ENCODE assay signal across 12 mouse cellular contexts in the genomic region with DNA sequence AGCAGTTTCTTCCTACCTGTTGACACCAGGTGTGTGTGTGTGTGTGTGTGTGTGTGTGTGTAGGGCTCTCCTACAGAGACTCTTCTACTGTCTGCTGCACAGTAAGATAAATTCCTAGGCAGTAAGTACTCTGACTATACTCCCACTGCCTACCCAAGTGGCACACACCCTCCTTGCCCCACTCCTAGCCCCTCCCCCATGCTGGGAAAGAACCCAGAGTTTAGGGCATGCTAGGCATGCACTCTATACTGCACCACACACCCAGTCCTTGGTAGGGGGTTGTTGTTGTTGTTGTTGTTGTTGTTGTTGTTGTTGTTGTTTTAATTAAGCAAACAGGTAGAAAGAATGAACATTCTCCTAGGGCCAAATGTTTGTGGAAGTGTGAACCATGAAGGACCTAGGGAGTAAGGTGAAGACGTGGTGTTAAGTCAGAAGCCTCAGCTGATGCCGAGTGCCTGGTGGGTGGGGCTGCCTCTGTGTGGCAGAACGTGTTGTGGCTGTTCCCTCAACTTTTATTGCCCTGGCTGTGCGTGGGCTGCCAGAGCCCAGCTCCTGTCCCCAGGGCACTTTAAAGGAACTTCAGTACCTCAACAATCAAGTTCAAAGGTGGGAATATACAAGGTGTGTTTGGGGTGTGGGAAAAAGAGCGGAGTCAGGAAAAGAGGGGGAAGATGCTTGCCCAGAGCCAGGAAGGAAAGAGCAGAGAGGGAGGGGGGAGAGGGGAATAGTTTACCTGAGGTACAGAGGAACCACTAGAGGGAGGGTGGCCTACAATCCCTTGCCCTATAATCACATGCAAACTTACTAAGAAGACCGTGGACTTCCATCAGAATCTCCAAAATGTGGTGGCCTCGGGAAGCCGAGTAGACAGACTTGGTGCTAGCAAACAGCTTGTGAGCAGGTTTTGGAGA.
DNase-seq lines count a peak whose midpoint lies in the region; ATAC-seq and TF ChIP-seq lines count a peak whose summit lies in the region.
"Had no signal": no experiment of that assay in that cellular context is flagged by ENCODE, and none has a peak within 500 bp of the region (broad histone marks: within the 10 kb centered on the region; RNA-seq: fewer than 3 reads in every experiment).

No protein-coding gene starts in this region.

- no peak for DNase-seq in limb, embryonic 11.5 days (ENCODE audit: low spot score)
- DNase-seq in limb, embryonic 10.5 days (ENCODE audit: low spot score): no peak
- peak; percentile 64 for DNase-seq in intestine, embryonic 14.5 days (ENCODE audit: low spot score)
- no peak for DNase-seq in Muller cell, postnatal 12 days (ENCODE audit: inconsistent ontology term)
- DNase-seq in hindbrain, embryonic 10.5 days (ENCODE audit: low spot score): no peak
- DNase-seq in cerebellum, postnatal 36 days: no peak
- DNase-seq: cerebellum, postnatal 14 days; forebrain, postnatal 0 days; thymus, postnatal 4 days had no signal

- no peaks in the 10 kb centered on the region for H3K79me2 ChIP-seq in myocyte (ENCODE audit: control insufficient read depth, insufficient read depth)

- WGBS in limb, embryonic 11.5 days: 38% methylated on average over 8 of the region's 8 CpGs
- 42% methylated on average over 8 of the region's 8 CpGs for WGBS in limb, embryonic 10.5 days
- 38% methylated on average over 8 of the region's 8 CpGs for WGBS in intestine, embryonic 14.5 days
- 32% methylated on average over 8 of the region's 8 CpGs for WGBS in limb, embryonic 12.5 days
- 67% methylated on average over 8 of the region's 8 CpGs for WGBS in hindbrain, embryonic 10.5 days

- no peaks in the 10 kb centered on the region for H3K27me3 ChIP-seq in limb, embryonic 11.5 days (ENCODE audit: control insufficient read depth, insufficient read depth, low read length)
- no peaks in the 10 kb centered on the region for H3K27me3 ChIP-seq in limb, embryonic 10.5 days (ENCODE audit: low read depth, poor library complexity, severe bottlenecking)
- no peaks in the 10 kb centered on the region for H3K27me3 ChIP-seq in intestine, embryonic 14.5 days (replicated peaks; ENCODE audit: control insufficient read depth, insufficient read depth, low read length)
- no peaks in the 10 kb centered on the region; the same call in 1 of the 2 replicates for H3K27me3 ChIP-seq in limb, embryonic 12.5 days
- H3K27me3 ChIP-seq in myocyte (ENCODE audit: control insufficient read depth, insufficient read depth, insufficient read length): no peaks in the 10 kb centered on the region
- 0 out of 2 replicates have a peak, but pooled peaks cover 2% of the 10 kb centered on the region for H3K27me3 ChIP-seq in hindbrain, embryonic 10.5 days (ENCODE audit: insufficient read depth, poor library complexity, severe bottlenecking)
- H3K27me3 ChIP-seq: hindbrain, embryonic 15.5 days had no signal

- no peak for TF ChIP-seq POLR2A in myocyte (IDR thresholded peaks at IDR 0.05; ENCODE audit: insufficient read length, low read depth)

- no peak overlapping the region for H3ac ChIP-seq in myocyte (ENCODE audit: control insufficient read depth, insufficient read length)

- H3K27ac ChIP-seq in limb, embryonic 11.5 days (replicated peaks; ENCODE audit: low read depth, low read length): no peak overlapping the region; the same call in 1 of the 2 replicates
- no peak overlapping the region for H3K27ac ChIP-seq in limb, embryonic 10.5 days
- H3K27ac ChIP-seq in intestine, embryonic 14.5 days (ENCODE audit: low read depth): no peak overlapping the region
- H3K27ac ChIP-seq in limb, embryonic 12.5 days: no peak overlapping the region
- H3K27ac ChIP-seq in hindbrain, embryonic 10.5 days: no peak overlapping the region
- H3K27ac ChIP-seq: hindbrain, embryonic 15.5 days had no signal

- no peak overlapping the region for H3K4me2 ChIP-seq in limb, embryonic 11.5 days (ENCODE audit: low read depth, severe bottlenecking)
- H3K4me2 ChIP-seq in intestine, embryonic 14.5 days (ENCODE audit: low read length): no peak overlapping the region
- H3K4me2 ChIP-seq in limb, embryonic 12.5 days: no peak overlapping the region
- peak overlapping the region; percentile 91 for H3K4me2 ChIP-seq in myocyte (ENCODE audit: low read depth)
- H3K4me2 ChIP-seq: hindbrain, embryonic 15.5 days had no signal

- H3K9ac ChIP-seq in limb, embryonic 11.5 days (ENCODE audit: low read length): no peak overlapping the region
- no peak overlapping the region for H3K9ac ChIP-seq in intestine, embryonic 14.5 days (ENCODE audit: low read length)
- no peak overlapping the region for H3K9ac ChIP-seq in limb, embryonic 12.5 days (replicated peaks)
- H3K9ac ChIP-seq: forebrain, postnatal 0 days; hindbrain, embryonic 15.5 days had no signal

- no peaks in the 10 kb centered on the region for H3K9me3 ChIP-seq in limb, embryonic 11.5 days (ENCODE audit: control insufficient read depth, low read length)
- no peaks in the 10 kb centered on the region for H3K9me3 ChIP-seq in limb, embryonic 10.5 days (replicated peaks)
- H3K9me3 ChIP-seq in intestine, embryonic 14.5 days (ENCODE audit: control insufficient read depth, low read length): no peaks in the 10 kb centered on the region
- no peaks in the 10 kb centered on the region for H3K9me3 ChIP-seq in limb, embryonic 12.5 days
- no peaks in the 10 kb centered on the region for H3K9me3 ChIP-seq in hindbrain, embryonic 10.5 days
- H3K9me3 ChIP-seq: hindbrain, embryonic 15.5 days had no signal

- no peak overlapping the region for H3K4me3 ChIP-seq in limb, embryonic 11.5 days (ENCODE audit: low read depth, low read length)
- no peak overlapping the region for H3K4me3 ChIP-seq in limb, embryonic 10.5 days
- H3K4me3 ChIP-seq in intestine, embryonic 14.5 days (ENCODE audit: low read depth, low read length): no peak overlapping the region
- no peak overlapping the region for H3K4me3 ChIP-seq in limb, embryonic 12.5 days (replicated peaks)
- H3K4me3 ChIP-seq in myocyte: no peak overlapping the region
- no peak overlapping the region for H3K4me3 ChIP-seq in hindbrain, embryonic 10.5 days
- H3K4me3 ChIP-seq: hindbrain, embryonic 15.5 days had no signal

- H3K4me1 ChIP-seq in limb, embryonic 11.5 days (ENCODE audit: control insufficient read depth, insufficient read depth, low read length): no peaks in the 10 kb centered on the region; the same call in 1 of the 2 replicates
- peaks cover 16% of the 10 kb centered on the region for H3K4me1 ChIP-seq in limb, embryonic 10.5 days
- 0 out of 2 replicates have a peak, but pooled peaks cover 2% of the 10 kb centered on the region for H3K4me1 ChIP-seq in intestine, embryonic 14.5 days (replicated peaks; ENCODE audit: control insufficient read depth, insufficient read depth, low read length)
- peaks cover 22% of the 10 kb centered on the region for H3K4me1 ChIP-seq in limb, embryonic 12.5 days (replicated peaks)
- H3K4me1 ChIP-seq in hindbrain, embryonic 10.5 days (replicated peaks): no peaks in the 10 kb centered on the region
- H3K4me1 ChIP-seq: hindbrain, embryonic 15.5 days had no signal

- H3K36me3 ChIP-seq in limb, embryonic 11.5 days (ENCODE audit: control insufficient read depth, insufficient read depth, low read length): no peaks in the 10 kb centered on the region
- no peaks in the 10 kb centered on the region for H3K36me3 ChIP-seq in limb, embryonic 10.5 days
- H3K36me3 ChIP-seq in intestine, embryonic 14.5 days (ENCODE audit: control insufficient read depth, insufficient read depth, low read length): no peaks in the 10 kb centered on the region
- no peaks in the 10 kb centered on the region for H3K36me3 ChIP-seq in limb, embryonic 12.5 days
- H3K36me3 ChIP-seq in myocyte (ENCODE audit: control insufficient read depth, insufficient read depth): no peaks in the 10 kb centered on the region
- H3K36me3 ChIP-seq in hindbrain, embryonic 10.5 days: no peaks in the 10 kb centered on the region
- H3K36me3 ChIP-seq: hindbrain, embryonic 15.5 days had no signal

- peak; percentile 44; the same call in 1 of the 2 replicates for ATAC-seq in limb, embryonic 11.5 days (ENCODE audit: insufficient number of reproducible peaks, low FRiP score, low TSS enrichment, low read depth)
- ATAC-seq in intestine, embryonic 14.5 days (replicated peaks; ENCODE audit: low FRiP score, low TSS enrichment, low read depth): peak; percentile 77
- ATAC-seq in limb, embryonic 12.5 days (ENCODE audit: insufficient number of reproducible peaks, insufficient read depth, low FRiP score, low TSS enrichment, low read depth): peak; percentile 81; the same call in 1 of the 2 replicates
- ATAC-seq: forebrain, postnatal 0 days had no signal

TF ChIP-seq in myocyte, 11 proteins besides CTCF, POLR2A, EP300 and RAD21:
- TF ChIP-seq USF1 (IDR thresholded peaks at IDR 0.05; ENCODE audit: low read depth): no peak
- TF ChIP-seq REST (IDR thresholded peaks at IDR 0.05; ENCODE audit: insufficient read depth, insufficient read length): no peak
- TF ChIP-seq TCF3 (IDR thresholded peaks at IDR 0.05; ENCODE audit: insufficient read length, low read depth): no peak
- TF ChIP-seq TCF12 (IDR thresholded peaks at IDR 0.05; ENCODE audit: insufficient read depth, poor library complexity, severe bottlenecking): no peak
- TF ChIP-seq MYOD1 (IDR thresholded peaks at IDR 0.05; ENCODE audit: control insufficient read depth in 1 of 3, insufficient read length in 2 of 3, low read depth in 2 of 3): peak in 1 of 3 experiments; percentile 53
- no peak for TF ChIP-seq MAX (IDR thresholded peaks at IDR 0.05; ENCODE audit: low read depth)
- no peak for TF ChIP-seq CEBPB (IDR thresholded peaks at IDR 0.05; ENCODE audit: insufficient read depth, poor library complexity, severe bottlenecking)
- peak in 1 of 3 experiments; percentile 56 for TF ChIP-seq MYOG (IDR thresholded peaks at IDR 0.05; ENCODE audit: control insufficient read depth in 1 of 3, insufficient read depth in 1 of 3, insufficient read length in 2 of 3, low read depth in 2 of 3)
- TF ChIP-seq POLR2AphosphoS2 (IDR thresholded peaks at IDR 0.05; ENCODE audit: insufficient read length, low read depth): no peak
- TF ChIP-seq E2F4 (IDR thresholded peaks at IDR 0.05; ENCODE audit: insufficient read depth): no peak
- TF ChIP-seq SRF (IDR thresholded peaks at IDR 0.05; ENCODE audit: control insufficient read depth, insufficient read length, low read depth): no peak
TF ChIP-seq in myocyte: peak in this region for 2.
